Mouse (Mus musculus): ENCODE results near the gene Enc1.
"Not testable (repeated sequence)": the region's sequence is repeated elsewhere in the genome, so short reads cannot be mapped to it uniquely, and the experiment has no call there.

Gene Enc1

GRCm38 (mm10) chr13:97250551-97251380, 9.9 kb downstream of the Enc1 start:
- DNase-seq (ENCODE audit: low spot score in 2 of 2), result no peak

GRCm38 (mm10) chr13:97251736-97252135, 10.8 kb downstream of the Enc1 start:
- no peak for DNase-seq (ENCODE audit: low spot score in 2 of 2)

- DNase-seq (ENCODE audit: low spot score in 2 of 2), result no peak
Measured at GRCm38 (mm10) chr13:97252469-97252868, 11.6 kb downstream of the Enc1 start.

GRCm38 (mm10) chr13:97253418-97253981, 12.6 kb downstream of the Enc1 start:
- DNase-seq (ENCODE audit: low spot score in 2 of 2), result no peak

- DNase-seq (ENCODE audit: low spot score in 2 of 2), result no peak
Measured at GRCm38 (mm10) chr13:97253994-97254393, 13.1 kb downstream of the Enc1 start.

- DNase-seq (ENCODE audit: low spot score in 2 of 2), result no peak
Measured at GRCm38 (mm10) chr13:97254564-97255164, 13.8 kb downstream of the Enc1 start.

- DNase-seq (ENCODE audit: low spot score in 2 of 2), result no peak
Measured at GRCm38 (mm10) chr13:97255976-97256848, 15.3 kb downstream of the Enc1 start.

- DNase-seq (ENCODE audit: low spot score in 2 of 2), result no peak
Measured at GRCm38 (mm10) chr13:97256849-97257379, 16.0 kb downstream of the Enc1 start.

GRCm38 (mm10) chr13:97259271-97259670, 18.4 kb downstream of the Enc1 start:
- DNase-seq (ENCODE audit: low spot score in 2 of 2), result no peak

- DNase-seq (ENCODE audit: low spot score in 2 of 2), result no peak
Measured at GRCm38 (mm10) chr13:97260456-97261180, 19.7 kb downstream of the Enc1 start.

- no peak for DNase-seq (ENCODE audit: low spot score in 2 of 2)
Measured at GRCm38 (mm10) chr13:97261549-97261948, 20.6 kb downstream of the Enc1 start.

- DNase-seq (ENCODE audit: low spot score in 2 of 2), result no peak
Measured at GRCm38 (mm10) chr13:97262676-97263075, 21.8 kb downstream of the Enc1 start.

- DNase-seq (ENCODE audit: low spot score in 2 of 2), result not testable (repeated sequence)
Measured at GRCm38 (mm10) chr13:97265534-97265933, 24.6 kb downstream of the Enc1 start.

- no peak for DNase-seq (ENCODE audit: low spot score in 2 of 2)
Measured at GRCm38 (mm10) chr13:97270723-97271122, 29.8 kb downstream of the Enc1 start.

- no peak for DNase-seq (ENCODE audit: low spot score in 2 of 2)
Measured at GRCm38 (mm10) chr13:97271641-97272040, 30.7 kb downstream of the Enc1 start.

- no peak for DNase-seq (ENCODE audit: low spot score in 2 of 2)
Measured at GRCm38 (mm10) chr13:97274757-97275156, 33.9 kb downstream of the Enc1 start.

GRCm38 (mm10) chr13:97275482-97275881, 34.6 kb downstream of the Enc1 start:
- no peak for DNase-seq (ENCODE audit: low spot score in 2 of 2)

- no peak for DNase-seq (ENCODE audit: low spot score in 2 of 2)
Measured at GRCm38 (mm10) chr13:97282051-97282910, 41.4 kb downstream of the Enc1 start.

GRCm38 (mm10) chr13:97282911-97283281, 42.0 kb downstream of the Enc1 start:
- DNase-seq (ENCODE audit: low spot score in 2 of 2), result no peak

- no peak for DNase-seq (ENCODE audit: low spot score in 2 of 2)
Measured at GRCm38 (mm10) chr13:97287046-97287445, 46.1 kb downstream of the Enc1 start.

Measured in frontal cortex, postnatal 36 days (tissue).